ENCODE assay signal across 19 mouse cellular contexts in genomic region chr11:115194693-115195092, GRCm38 (mm10).
"Had no signal": no experiment of that assay in that cellular context is flagged by ENCODE, and none has a peak within 500 bp of the region (broad histone marks: within the 10 kb centered on the region; RNA-seq: fewer than 3 reads in every experiment).

No protein-coding gene starts in this region.

- H3K4me3 ChIP-seq: layer of hippocampus, adult 2 months; left cerebral cortex, adult 2 months; limb, embryonic 12.5 days; limb, embryonic 15.5 days; lung, embryonic 15.5 days; stomach, embryonic 15.5 days had no signal

- H3K27me3 ChIP-seq: limb, embryonic 12.5 days; limb, embryonic 15.5 days; lung, embryonic 15.5 days; stomach, embryonic 15.5 days had no signal

- H3K9ac ChIP-seq: limb, embryonic 12.5 days; limb, embryonic 15.5 days; lung, embryonic 15.5 days; stomach, embryonic 15.5 days had no signal

- H3K36me3 ChIP-seq: lung, embryonic 15.5 days had no signal

- H3K4me1 ChIP-seq: limb, embryonic 15.5 days had no signal

- DNase-seq: kidney, adult 2 months; kidney, postnatal 25 days; layer of hippocampus, adult 9-11 months; lung, postnatal 10 days; lung, postnatal 36 days; midbrain, embryonic 14.5 days; right cerebral cortex, adult 18-20 months; right cerebral cortex, postnatal 25 days; spleen, adult 18-20 months; thymus, postnatal 25 days had no signal

- ATAC-seq: intestine, postnatal 0 days had no signal

- H3K9me3 ChIP-seq: limb, embryonic 12.5 days; limb, embryonic 15.5 days; lung, embryonic 15.5 days; stomach, embryonic 15.5 days had no signal

- H3K27ac ChIP-seq: kidney, postnatal 0 days; layer of hippocampus, adult 2 months; left cerebral cortex, adult 2 months; limb, embryonic 12.5 days; limb, embryonic 15.5 days; lung, embryonic 15.5 days; stomach, embryonic 15.5 days had no signal

- H3K4me2 ChIP-seq: limb, embryonic 12.5 days; limb, embryonic 15.5 days; lung, embryonic 15.5 days; midbrain, embryonic 11.5 days; stomach, embryonic 15.5 days had no signal
